Comparison of ENCODE assay signal across 12 mouse cellular contexts in the genomic region with DNA sequence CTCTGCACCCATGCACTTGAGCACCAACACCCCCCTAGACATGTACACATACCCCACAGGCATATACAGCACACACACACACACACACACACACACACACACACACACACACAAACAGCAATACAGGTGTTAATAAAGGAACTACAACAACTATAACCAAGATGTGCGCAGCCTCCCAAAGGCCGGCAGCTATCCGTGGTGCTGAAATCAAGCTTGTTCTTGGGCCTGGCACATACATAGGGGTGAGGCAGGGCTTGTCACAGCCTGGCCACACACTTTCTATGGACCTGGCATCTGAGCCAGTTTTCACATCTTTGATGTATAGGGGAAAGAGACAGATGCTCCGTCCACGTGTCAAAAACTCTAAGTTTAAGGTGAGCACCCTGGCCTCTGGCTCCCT. TPM values are rescaled to one million over a fixed set of nuclear protein-coding genes. Genes with fewer than 3 reads are reported as not detected.
DNase-seq lines count a peak whose midpoint lies in the region; ATAC-seq lines count a peak whose summit lies in the region.
"Had no signal": no experiment of that assay in that cellular context is flagged by ENCODE, and none has a peak within 500 bp of the region (broad histone marks: within the 10 kb centered on the region; RNA-seq: fewer than 3 reads in every experiment).

No protein-coding gene starts in this region.

- intact Hi-C loops in heart, postnatal 14 days (cut with DNase I) = no loop called here

- H3K4me3 ChIP-seq in heart, embryonic 10.5 days = no peak overlapping the region

- DNase-seq in heart, postnatal 14 days = peak; percentile 44 to 67
- DNase-seq in heart, embryonic 10.5 days (ENCODE audit: low spot score) = no peak
- peak; percentile 34 for DNase-seq in thymus, postnatal 0 days (ENCODE audit: low spot score)
- no peak for DNase-seq in thymus, adult 18-20 months
- DNase-seq in kidney, postnatal 10 days = peak; percentile 83
- DNase-seq in thymus, postnatal 25 days = peak; percentile 17
- DNase-seq in cerebellum, adult 18-20 months = no peak
- DNase-seq: right cerebral cortex, postnatal 14 days had no signal

- no peaks in the 10 kb centered on the region for H3K36me3 ChIP-seq in heart, embryonic 10.5 days

- no peaks in the 10 kb centered on the region for H3K4me1 ChIP-seq in heart, embryonic 10.5 days

- no peak overlapping the region for H3K27ac ChIP-seq in heart, embryonic 10.5 days

- ATAC-seq in cerebellum, adult (ENCODE audit: insufficient number of reproducible peaks, low FRiP score, low TSS enrichment) = no peak
- ATAC-seq: Patski had no signal

- no peaks in the 10 kb centered on the region for H3K9me3 ChIP-seq in heart, embryonic 10.5 days

- H3K27me3 ChIP-seq in heart, embryonic 10.5 days (ENCODE audit: insufficient read depth, poor library complexity, severe bottlenecking) = peaks cover 24% of the 10 kb centered on the region; the same call in 1 of the 2 replicates
- H3K27me3 ChIP-seq: Patski had no signal

- 22% methylated on average over 5 of the region's 5 CpGs for WGBS in heart, embryonic 10.5 days

RNA-seq across cellular contexts. Expression of gene Srrm3, which starts 36.7 kb away (rescaled TPM):
- under 1 TPM in 1 of 2 experiments, not detected in 1; 0.10 TPM for total RNA-seq in heart, postnatal 14 days (2021)
- polyA plus RNA-seq in heart, embryonic 10.5 days (2016; fragmentation: Nextera tagmentation; extraction: Ambion mirVana) = 0.26 TPM in 1 of 2 replicates, not detected in the other
- 0.09 TPM in 1 of 2 replicates, not detected in the other for polyA plus RNA-seq in thymus, postnatal 0 days (2015; fragmentation: Nextera tagmentation; extraction: Ambion mirVana)
- total RNA-seq: hematopoietic stem cell, adult 5-6 weeks had no signal
- polyA plus RNA-seq: liver, embryonic 16.5 days had no signal

RNA-seq across cellular contexts. Expression of gene Hspb1, which starts 44.3 kb away (rescaled TPM):
- 100 to 1,000 TPM; 271 to 306 TPM for total RNA-seq in heart, postnatal 14 days (2021)
- polyA plus RNA-seq in heart, embryonic 10.5 days (2016; fragmentation: Nextera tagmentation; extraction: Ambion mirVana) = 655 and 948 TPM in 2 replicates
- polyA plus RNA-seq in thymus, postnatal 0 days (2015; fragmentation: Nextera tagmentation; extraction: Ambion mirVana) = 23.7 and 29.1 TPM in 2 replicates
- total RNA-seq: hematopoietic stem cell, adult 5-6 weeks had no signal

Comparison
In these comparisons a context has a peak if more than half of its experiments do, and no peak if none do; other contexts are left out.
1. DNase-seq: peak in heart, postnatal 14 days (2 of 2), thymus, postnatal 0 days (single experiment), kidney, postnatal 10 days (single experiment) and thymus, postnatal 25 days (single experiment); none in heart, embryonic 10.5 days (single experiment), thymus, adult 18-20 months (0 of 2) and cerebellum, adult 18-20 months (0 of 2).
2. RNA of gene Hspb1, which starts 44.3 kb away (polyA plus RNA-seq): 655 to 948 TPM in heart, embryonic 10.5 days; 23.7 to 29.1 TPM in thymus, postnatal 0 days; every median in the first group is over 10 times any median in the second.